Mouse (Mus musculus) limb, embryonic 12.5 days (tissue): ENCODE data around the gene Syngr2. TPM values are rescaled to one million over a fixed set of nuclear protein-coding genes. Genes with fewer than 3 reads are reported as not detected.
"Not testable (repeated sequence)": the region's sequence is repeated elsewhere in the genome, so short reads cannot be mapped to it uniquely, and the experiment has no call there.

Experiments used
- ATAC-seq: fragments of 200-750 bp; cut with Nextera tagmentation; 2 replicates; pipeline ENCODE4 v1.8.0; 2017; ENCODE audit warnings: low read depth, moderate TSS enrichment; ENCODE audit not compliant: insufficient number of reproducible peaks, insufficient read depth, low FRiP score, low TSS enrichment
- H3K27ac ChIP-seq: fragments of 300-500 bp; sonication (generic); 2 replicates; pipeline ENCODE4 v1.5.1; 2016; ENCODE audit warnings: mild to moderate bottlenecking, moderate library complexity
- H3K27me3 ChIP-seq: fragments of 300-500 bp; sonication (generic); 2 replicates; pipeline ENCODE4 v1.6.1; 2016; ENCODE audit warnings: mild to moderate bottlenecking, moderate library complexity
- H3K36me3 ChIP-seq: fragments of 300-500 bp; sonication (generic); 2 replicates; pipeline ENCODE4 v1.6.1; 2016; ENCODE audit warnings: mild to moderate bottlenecking, moderate library complexity
- H3K4me1 ChIP-seq: fragments of 300-500 bp; sonication (generic); replicated peaks from 2 replicates; pipeline ENCODE4 v1.6.1; 2016
- H3K4me2 ChIP-seq: fragments of 300-500 bp; sonication (generic); 2 replicates; pipeline ENCODE4 v1.6.1; 2016; ENCODE audit warnings: mild to moderate bottlenecking, moderate library complexity
- H3K4me3 ChIP-seq: fragments of 300-500 bp; sonication (generic); replicated peaks from 2 replicates; pipeline ENCODE4 v1.5.1; 2016; ENCODE audit warnings: mild to moderate bottlenecking
- H3K9ac ChIP-seq: fragments of 300-500 bp; sonication (generic); replicated peaks from 2 replicates; pipeline ENCODE4 v1.6.1; 2016; ENCODE audit warnings: mild to moderate bottlenecking, moderate library complexity
- H3K9me3 ChIP-seq: fragments of 300-500 bp; sonication (generic); 2 replicates; pipeline ENCODE4 v1.6.1; 2016; ENCODE audit warnings: mild to moderate bottlenecking, moderate library complexity
- WGBS: fragments of 180-500 bp; shearing (Covaris S2); methylation state at CpG from one replicate; pipeline ENCODE4 v1.1.7; 2016; 5-methylcytosine and 5-hydroxymethylcytosine counted together
- polyA plus RNA-seq: library from polyadenylated mRNA; unstranded; fragments of >200 nt; fragmentation: Nextera tagmentation; extraction: Ambion mirVana; gene quantifications from 2 replicates; pipeline ENCODE4 v1.2.1, GENCODE M21; 2016

The Syngr2 gene
- polyA plus RNA-seq, 1 experiment from 2014 or later: 27.6 TPM

GRCm38 (mm10) chr11:117781993-117782704 lies 27.3 kb upstream of the Syngr2 start, which contains the start of the genes Tmc8 and Tmc6:
Tmc8 (plus strand) TSS chr11:117782076.
Tmc6 (minus strand) TSS chr11:117782198.
- Histone ChIP-seq H3K4me2 (peak within 1 kb of the TSS; percentile 98), H3K9me3 (no peaks in the 10 kb centered on the region), H3K4me1 (peaks cover 52% of the 10 kb centered on the region), H3K27ac (peak within 1 kb of the TSS; percentile 60), H3K9ac (peak within 1 kb of the TSS; percentile 37; the same call in 1 of the 2 replicates), H3K27me3 (peaks cover 32% of the 10 kb centered on the region), H3K4me3 (peak within 1 kb of the TSS; percentile 54), H3K36me3 (peaks cover 11% of the 10 kb centered on the region)
- 50% methylated on average over 24 of the region's 24 CpGs for WGBS
- no peak for ATAC-seq

GRCm38 (mm10) chr11:117782705-117783034 lies 26.8 kb upstream of the Syngr2 start:
- no peak for ATAC-seq
- Histone ChIP-seq H3K27ac (no peak overlapping the region), H3K4me2 (peak overlapping the region; percentile 64), H3K9me3 (no peaks in the 10 kb centered on the region), H3K9ac (peak overlapping the region; percentile 37; the same call in 1 of the 2 replicates), H3K36me3 (peaks cover 6% of the 10 kb centered on the region), H3K4me3 (peak overlapping the region; percentile 35), H3K4me1 (peaks cover 52% of the 10 kb centered on the region), H3K27me3 (peaks cover 32% of the 10 kb centered on the region)
- 50% methylated on average over 9 of the region's 9 CpGs for WGBS

GRCm38 (mm10) chr11:117783089-117783488 lies 26.4 kb upstream of the Syngr2 start:
- Histone ChIP-seq H3K4me2 (peak overlapping the region; percentile 64), H3K9me3 (no peaks in the 10 kb centered on the region), H3K9ac (peak overlapping the region; percentile 37; the same call in 1 of the 2 replicates), H3K27ac (no peak overlapping the region), H3K4me1 (peaks cover 51% of the 10 kb centered on the region), H3K27me3 (peaks cover 32% of the 10 kb centered on the region), H3K4me3 (peak overlapping the region; percentile 35), H3K36me3 (peaks cover 2% of the 10 kb centered on the region; the same call in 1 of the 2 replicates)
- ATAC-seq: no peak
- WGBS: 6% methylated on average over 31 of the region's 31 CpGs

GRCm38 (mm10) chr11:117783683-117784309 lies 25.7 kb upstream of the Syngr2 start:
- Histone ChIP-seq H3K4me3 (peak overlapping the region; percentile 35), H3K4me1 (peaks cover 44% of the 10 kb centered on the region), H3K27ac (no peak overlapping the region), H3K4me2 (peak overlapping the region; percentile 64), H3K9ac (peak overlapping the region; percentile 37; the same call in 1 of the 2 replicates), H3K27me3 (peaks cover 32% of the 10 kb centered on the region), H3K36me3 (no peaks in the 10 kb centered on the region), H3K9me3 (no peaks in the 10 kb centered on the region)
- no peak for ATAC-seq
- 42% methylated on average over 10 of the region's 10 CpGs for WGBS

GRCm38 (mm10) chr11:117786294-117786693 lies 23.2 kb upstream of the Syngr2 start:
- no peak overlapping the region for H3K4me3 ChIP-seq
- H3K4me2 ChIP-seq: no peak overlapping the region
- no peaks in the 10 kb centered on the region for H3K9me3 ChIP-seq
- peaks cover 37% of the 10 kb centered on the region for H3K27me3 ChIP-seq
- ATAC-seq: no peak
- H3K4me1 ChIP-seq: peaks cover 34% of the 10 kb centered on the region
- no peak overlapping the region for H3K27ac ChIP-seq
- no peak overlapping the region for H3K9ac ChIP-seq
- no peaks in the 10 kb centered on the region for H3K36me3 ChIP-seq
- 6% methylated on average over 10 of the region's 10 CpGs for WGBS

- Histone ChIP-seq H3K4me1 (peaks cover 25% of the 10 kb centered on the region), H3K27me3 (peaks cover 21% of the 10 kb centered on the region)
- not testable (repeated sequence) for H3K4me3 ChIP-seq, H3K36me3 ChIP-seq, H3K4me2 ChIP-seq, H3K9ac ChIP-seq, H3K27ac ChIP-seq, ATAC-seq, H3K9me3 ChIP-seq
- 89% methylated on average over 7 of the region's 7 CpGs for WGBS
Measured at GRCm38 (mm10) chr11:117788481-117788880, 21.0 kb upstream of the Syngr2 start.

- Histone ChIP-seq H3K27me3 (peaks cover 10% of the 10 kb centered on the region), H3K36me3 (no peaks in the 10 kb centered on the region), H3K27ac (no peak overlapping the region), H3K4me2 (peak overlapping the region; percentile 40), H3K4me1 (peaks cover 26% of the 10 kb centered on the region), H3K9ac (no peak overlapping the region), H3K4me3 (no peak overlapping the region; the same call in 1 of the 2 replicates), H3K9me3 (no peaks in the 10 kb centered on the region)
- WGBS: 6% methylated on average over 14 of the region's 14 CpGs
- ATAC-seq: no peak
Measured at GRCm38 (mm10) chr11:117790286-117790685, 19.2 kb upstream of the Syngr2 start.

GRCm38 (mm10) chr11:117790703-117791440 lies 18.6 kb upstream of the Syngr2 start:
- Histone ChIP-seq H3K27me3 (peaks cover 10% of the 10 kb centered on the region), H3K4me1 (peaks cover 26% of the 10 kb centered on the region), H3K27ac (0 out of 2 replicates have a peak overlapping the region, but pooled peaks have one; percentile 5), H3K4me3 (no peak overlapping the region; the same call in 1 of the 2 replicates), H3K36me3 (no peaks in the 10 kb centered on the region), H3K9ac (no peak overlapping the region), H3K4me2 (peak overlapping the region; percentile 40), H3K9me3 (no peaks in the 10 kb centered on the region)
- no peak for ATAC-seq
- WGBS: 25% methylated on average over 23 of the region's 23 CpGs

- H3K4me3 ChIP-seq: no peak overlapping the region
- no peaks in the 10 kb centered on the region for H3K9me3 ChIP-seq
- H3K4me2 ChIP-seq: 0 out of 2 replicates have a peak overlapping the region, but pooled peaks have one; percentile 40
- 0 out of 2 replicates have a peak overlapping the region, but pooled peaks have one; percentile 5 for H3K27ac ChIP-seq
- H3K4me1 ChIP-seq: peaks cover 26% of the 10 kb centered on the region
- 88% methylated on average over 9 of the region's 9 CpGs for WGBS
- no peak overlapping the region for H3K9ac ChIP-seq
- no peaks in the 10 kb centered on the region for H3K36me3 ChIP-seq
- peaks cover 10% of the 10 kb centered on the region for H3K27me3 ChIP-seq
- ATAC-seq: no peak
Measured at GRCm38 (mm10) chr11:117791441-117791761, 18.1 kb upstream of the Syngr2 start.

- Histone ChIP-seq H3K9me3 (no peaks in the 10 kb centered on the region), H3K27me3 (peaks cover 10% of the 10 kb centered on the region), H3K4me3 (peak overlapping the region; percentile 23), H3K4me1 (peaks cover 26% of the 10 kb centered on the region), H3K36me3 (no peaks in the 10 kb centered on the region), H3K27ac (no peak overlapping the region), H3K9ac (peak overlapping the region; percentile 53), H3K4me2 (peak overlapping the region; percentile 55)
- 6% methylated on average over 22 of the region's 22 CpGs for WGBS
- ATAC-seq: no peak
Measured at GRCm38 (mm10) chr11:117792281-117792888, 17.1 kb upstream of the Syngr2 start.
